Mouse (Mus musculus) adrenal gland, postnatal 25 days (tissue): ENCODE results near the gene Olfr339. TPM values are rescaled to one million over a fixed set of nuclear protein-coding genes. Genes with fewer than 3 reads are reported as not detected.
"Not testable (repeated sequence)": the region's sequence is repeated elsewhere in the genome, so short reads cannot be mapped to it uniquely, and the experiment has no call there.

ENCODE experiments used
- DNase-seq: peaks from one replicate; pipeline ENCODE4 v3.0.0; 2021; ENCODE audit warnings: mixed read lengths
- long read RNA-seq: library from polyadenylated mRNA; stranded (forward); transcript quantifications from one replicate; pipeline ENCODE4 v2.0.0, GENCODE M21; 2021
- total RNA-seq: library from RNA; stranded (reverse); gene quantifications from 2 replicates; pipeline ENCODE4 v1.2.3, GENCODE M21; 2021

The Olfr339 gene
- total RNA-seq, result not detected in 2 replicates
- long read RNA-seq, result 0 reads

GRCm38 (mm10) chr2:36418647-36419046 lies at the start of gene Olfr339:
Olfr339 (plus strand) TSS chr2:36418947.
- DNase-seq, result no peak

GRCm38 (mm10) chr2:36373219-36373618 lies 45.5 kb upstream of the Olfr339 start, which contains the start of gene Olfr338:
Olfr338 (plus strand) TSS chr2:36373519.
- DNase-seq, result no peak

- DNase-seq, result not testable (repeated sequence)
These were observed 3.6 kb upstream of the Olfr339 start for GRCm38 (mm10) chr2:36415174-36415573.

- DNase-seq, result not testable (repeated sequence)
These were observed 3.2 kb upstream of the Olfr339 start for GRCm38 (mm10) chr2:36415591-36415990.

- DNase-seq, result no peak
These were observed 33.5 kb downstream of the Olfr339 start, which contains the start of gene Olfr340 for GRCm38 (mm10) chr2:36452287-36452686. Olfr340 (plus strand) TSS chr2:36452587.

- no peak for DNase-seq
These were observed 54.9 kb downstream of the Olfr339 start for GRCm38 (mm10) chr2:36473634-36474033.

Other genes starting within 250 kb of the Olfr339 start
- gene Ptgs1, start 188.5 kb upstream of the Olfr339 start, total RNA-seq, result 8.7 and 12.4 TPM in 2 replicates
- gene Olfr338, start 45.4 kb upstream of the Olfr339 start, total RNA-seq, result not detected in 2 replicates
- gene Olfr340, start 33.6 kb downstream of the Olfr339 start, total RNA-seq, result not detected in 2 replicates
- not detected in 2 replicates for gene Olfr341, start 63.5 kb downstream of the Olfr339 start, total RNA-seq
- not detected in 2 replicates for gene Olfr342, start 106.1 kb downstream of the Olfr339 start, total RNA-seq
- not detected in 2 replicates for gene Olfr344, start 147.7 kb downstream of the Olfr339 start, total RNA-seq
- not detected in 2 replicates for gene Olfr345, start 221.1 kb downstream of the Olfr339 start, total RNA-seq